In the genomic region with DNA sequence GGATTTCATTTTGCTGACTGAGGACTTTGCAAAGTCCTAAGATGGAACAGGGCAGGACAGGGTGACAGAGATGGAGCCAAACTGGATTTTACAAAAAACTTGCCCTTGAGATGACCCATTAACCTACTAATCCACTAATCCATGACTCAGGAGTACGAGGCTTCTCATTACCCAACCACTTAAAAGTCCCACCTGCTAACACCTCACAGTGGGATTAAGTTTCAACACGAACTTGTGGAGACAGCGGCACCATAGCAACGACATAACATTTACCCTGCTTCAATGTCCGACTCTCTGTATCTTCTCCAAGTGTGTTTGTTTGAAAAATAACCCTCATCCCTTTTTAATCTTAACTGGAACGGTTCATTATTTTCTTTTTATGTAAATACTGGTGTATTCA, we compare ENCODE assay signal across 15 mouse cellular contexts.
"Had no signal": no experiment of that assay in that cellular context is flagged by ENCODE, and none has a peak within 500 bp of the region (broad histone marks: within the 10 kb centered on the region; RNA-seq: fewer than 3 reads in every experiment).

No protein-coding gene starts in this region.

- H3K9me3 ChIP-seq: midbrain, embryonic 10.5 days; midbrain, embryonic 12.5 days; neural tube, embryonic 13.5 days; stomach, embryonic 15.5 days had no signal

- H3K27ac ChIP-seq: midbrain, embryonic 10.5 days; midbrain, embryonic 12.5 days; neural tube, embryonic 13.5 days; stomach, embryonic 15.5 days; stomach, postnatal 0 days had no signal

- H3K27me3 ChIP-seq: midbrain, embryonic 12.5 days; neural tube, embryonic 13.5 days; stomach, embryonic 15.5 days had no signal

- H3K4me2 ChIP-seq: lung, embryonic 14.5 days; midbrain, embryonic 12.5 days; neural tube, embryonic 13.5 days; stomach, embryonic 15.5 days had no signal

- H3K9ac ChIP-seq: lung, embryonic 14.5 days; midbrain, embryonic 12.5 days; neural tube, embryonic 13.5 days; stomach, embryonic 15.5 days had no signal

- H3K36me3 ChIP-seq: midbrain, embryonic 10.5 days; midbrain, embryonic 12.5 days; neural tube, embryonic 13.5 days; stomach, embryonic 15.5 days had no signal

- H3K4me3 ChIP-seq: midbrain, embryonic 10.5 days; midbrain, embryonic 12.5 days; myocyte; neural tube, embryonic 13.5 days; stomach, embryonic 15.5 days had no signal

- ATAC-seq: midbrain, embryonic 16.5 days had no signal

- H3K4me1 ChIP-seq: midbrain, embryonic 10.5 days; midbrain, embryonic 12.5 days; neural tube, embryonic 13.5 days; stomach, embryonic 15.5 days had no signal

- DNase-seq: lung, embryonic 14.5 days; lung, postnatal 14 days; lung, postnatal 4 days; midbrain, embryonic 14.5 days; right cerebral cortex, postnatal 14 days; thymus, adult 2 months; thymus, postnatal 25 days; thymus, postnatal 4 days had no signal
